Mouse (Mus musculus): Measurements from ENCODE around the gene Apex1.
"Not testable (repeated sequence)": the region's sequence is repeated elsewhere in the genome, so short reads cannot be mapped to it uniquely, and the experiment has no call there.

Gene Apex1

GRCm38 (mm10) chr14:50924281-50925064 lies at the start of gene Apex1, which contains the start of gene Osgep:
Gene Apex1 (plus strand): TSS chr14:50924968.
Gene Osgep (minus strand): TSS chr14:50924893.
- in situ Hi-C loops (cut with MboI, MseI) = loop anchor here (10.0 to 25.0 kb wide), 3 partner anchors 110 to 963 kb away; partner anchors contain the start of genes Mettl17 and Slc39a2

- in situ Hi-C loops (cut with MboI, MseI) = no loop called here
These were observed 49.6 kb upstream of the Apex1 start for GRCm38 (mm10) chr14:50875175-50875574.

GRCm38 (mm10) chr14:50875591-50876230 lies 49.1 kb upstream of the Apex1 start:
- in situ Hi-C loops (cut with MboI, MseI) = no loop called here

GRCm38 (mm10) chr14:50876236-50876950 lies 48.4 kb upstream of the Apex1 start:
- in situ Hi-C loops (cut with MboI, MseI) = no loop called here

GRCm38 (mm10) chr14:50891621-50892020 lies 33.1 kb upstream of the Apex1 start:
- in situ Hi-C loops (cut with MboI, MseI) = no loop called here

GRCm38 (mm10) chr14:50892091-50892490 lies 32.7 kb upstream of the Apex1 start:
- in situ Hi-C loops (cut with MboI, MseI) = no loop called here

GRCm38 (mm10) chr14:50892541-50893459 lies 32.0 kb upstream of the Apex1 start:
- in situ Hi-C loops (cut with MboI, MseI) = no loop called here

GRCm38 (mm10) chr14:50895407-50895806 lies 29.4 kb upstream of the Apex1 start:
- in situ Hi-C loops (cut with MboI, MseI) = no loop called here

GRCm38 (mm10) chr14:50895985-50896746 lies 28.6 kb upstream of the Apex1 start:
- in situ Hi-C loops (cut with MboI, MseI) = no loop called here

- in situ Hi-C loops (cut with MboI, MseI) = no loop called here
These were observed 27.9 kb upstream of the Apex1 start for GRCm38 (mm10) chr14:50896747-50897373.

GRCm38 (mm10) chr14:50897374-50897765 lies 27.4 kb upstream of the Apex1 start, which contains the start of gene Klhl33:
Gene Klhl33 (minus strand): TSS chr14:50897507.
- in situ Hi-C loops (cut with MboI, MseI) = no loop called here

GRCm38 (mm10) chr14:50897992-50898391 lies 26.8 kb upstream of the Apex1 start:
- in situ Hi-C loops (cut with MboI, MseI) = not testable (repeated sequence)

GRCm38 (mm10) chr14:50903973-50904827 lies 20.6 kb upstream of the Apex1 start:
- in situ Hi-C loops (cut with MboI, MseI) = no loop called here

- in situ Hi-C loops (cut with MboI, MseI) = no loop called here
These were observed 20.0 kb upstream of the Apex1 start for GRCm38 (mm10) chr14:50904828-50905129.

- in situ Hi-C loops (cut with MboI, MseI) = not testable (repeated sequence)
These were observed 19.4 kb upstream of the Apex1 start for GRCm38 (mm10) chr14:50905327-50905726.

- in situ Hi-C loops (cut with MboI, MseI) = no loop called here
These were observed 16.6 kb upstream of the Apex1 start for GRCm38 (mm10) chr14:50908126-50908525.

GRCm38 (mm10) chr14:50911356-50911755 lies 13.4 kb upstream of the Apex1 start:
- in situ Hi-C loops (cut with MboI, MseI) = no loop called here

- in situ Hi-C loops (cut with MboI, MseI) = loop anchor here (10.0 kb wide), 2 partner anchors 109 to 141 kb away; no protein-coding TSS in a partner anchor
These were observed 1.3 kb upstream of the Apex1 start for GRCm38 (mm10) chr14:50923437-50923836.

Measured in T-helper 2 cell (primary cell).